Mouse (Mus musculus) kidney, postnatal 36 days (tissue): ENCODE measurements around the gene Etv5.

Source experiments
- DNase-seq, 2 experiments: peaks; one replicate each; pipeline ENCODE4 v3.0.0; 2021 to 2022; ENCODE audit warnings: mixed read lengths in 2 of 2

Gene Etv5

DNA sequence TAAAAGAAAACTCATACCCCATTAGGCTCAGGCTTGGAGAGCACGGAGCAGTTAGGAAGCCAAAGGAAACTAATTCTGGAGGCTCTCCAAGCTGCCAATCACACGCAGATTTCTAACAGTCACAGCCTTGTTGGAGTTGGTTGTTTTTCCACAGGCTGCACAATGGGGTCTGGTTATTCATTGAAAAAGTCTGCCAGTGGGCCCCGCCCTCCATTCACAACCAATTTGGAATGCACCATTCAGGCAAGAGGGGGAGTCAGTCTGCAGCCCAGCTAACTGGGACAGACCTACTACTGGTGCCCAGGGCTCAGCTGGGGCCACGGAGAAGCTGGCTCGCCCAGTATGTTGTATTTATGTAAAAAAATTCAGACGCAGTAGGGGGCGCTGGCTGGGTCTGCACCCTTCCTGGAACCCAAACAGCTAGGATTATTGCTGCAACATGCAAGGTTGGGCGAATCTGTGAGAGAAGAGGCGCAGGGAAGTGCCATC lies 10.6 kb downstream of the Etv5 start:
- DNase-seq: peak; percentile 91 to 95

DNA sequence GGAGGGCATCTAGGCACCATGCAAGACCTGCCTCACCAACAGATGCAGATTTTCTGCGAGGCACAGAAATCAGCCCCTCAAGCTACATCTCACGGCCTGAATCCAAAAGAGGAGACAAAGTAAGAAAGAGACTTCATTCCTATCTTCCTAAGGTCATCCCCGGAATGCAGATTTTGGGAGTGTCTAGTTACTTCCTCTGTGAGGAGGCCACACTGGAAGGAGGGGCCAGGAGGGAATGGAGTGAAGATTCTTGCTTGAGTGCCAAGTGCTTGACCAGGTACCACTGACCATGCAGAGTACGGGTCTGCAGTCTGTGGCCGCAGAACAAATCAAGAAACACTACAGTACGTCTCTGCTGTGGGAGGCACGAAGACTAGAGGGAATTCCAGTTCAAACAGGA lies 12.7 kb downstream of the Etv5 start:
- no peak for DNase-seq

DNA sequence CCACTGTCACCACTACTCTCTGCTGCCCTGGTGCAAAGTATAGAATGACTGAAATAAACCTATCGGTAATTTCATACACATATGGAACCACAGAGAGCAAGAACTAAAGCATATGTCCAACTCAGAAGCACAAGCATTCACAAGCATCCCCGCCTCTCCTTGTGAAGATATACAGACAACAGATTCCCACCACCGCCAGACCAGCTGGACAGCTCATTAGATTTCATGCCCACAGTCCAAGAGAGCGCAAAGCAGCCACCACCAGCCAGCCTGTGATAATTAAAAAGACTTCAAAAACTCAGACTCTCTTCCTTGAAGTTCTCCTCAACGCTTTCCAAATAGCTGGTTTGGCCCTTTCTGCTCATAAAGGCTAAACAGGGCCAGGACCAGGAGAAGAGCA lies 17.3 kb downstream of the Etv5 start:
- DNase-seq: no peak

DNA sequence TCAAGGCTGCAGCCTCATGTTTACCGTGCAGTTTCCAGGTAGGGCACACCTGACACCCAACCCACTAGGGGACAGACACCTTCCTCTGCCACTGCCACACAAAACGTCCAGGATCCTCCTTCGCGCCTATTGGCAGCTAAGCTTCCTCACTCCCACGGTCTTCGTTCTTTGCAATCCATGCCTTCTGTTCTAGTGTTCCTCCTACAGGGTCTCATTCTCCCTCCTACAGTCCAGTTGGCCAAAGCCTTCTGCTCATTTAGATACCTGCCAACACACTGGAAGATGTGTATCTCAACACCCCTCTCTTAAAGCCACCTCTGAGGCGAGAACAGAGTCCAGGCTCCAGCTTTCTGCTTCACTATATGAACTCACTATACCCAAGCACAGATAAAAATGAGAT lies 21.6 kb downstream of the Etv5 start:
- no peak for DNase-seq

DNA sequence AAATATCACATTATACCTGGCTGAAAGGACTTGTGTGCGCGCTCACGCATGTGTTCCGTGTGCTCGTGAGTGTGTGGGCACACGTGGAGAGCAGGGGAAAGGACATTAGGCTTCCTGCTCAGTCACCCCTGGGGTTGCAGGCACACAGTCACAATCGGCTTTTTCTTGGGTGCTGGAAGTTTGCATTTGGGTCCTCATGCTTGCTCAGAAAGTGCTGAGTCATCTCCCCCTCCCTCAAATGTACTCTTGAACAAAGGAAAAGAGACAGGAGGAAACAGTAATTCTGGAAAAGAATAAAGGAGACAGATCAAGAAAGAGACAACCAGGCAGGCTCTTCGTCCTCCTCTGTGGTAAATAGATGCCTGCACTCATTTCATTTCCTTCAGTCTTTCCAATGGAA lies 22.5 kb downstream of the Etv5 start:
- no peak for DNase-seq

DNA sequence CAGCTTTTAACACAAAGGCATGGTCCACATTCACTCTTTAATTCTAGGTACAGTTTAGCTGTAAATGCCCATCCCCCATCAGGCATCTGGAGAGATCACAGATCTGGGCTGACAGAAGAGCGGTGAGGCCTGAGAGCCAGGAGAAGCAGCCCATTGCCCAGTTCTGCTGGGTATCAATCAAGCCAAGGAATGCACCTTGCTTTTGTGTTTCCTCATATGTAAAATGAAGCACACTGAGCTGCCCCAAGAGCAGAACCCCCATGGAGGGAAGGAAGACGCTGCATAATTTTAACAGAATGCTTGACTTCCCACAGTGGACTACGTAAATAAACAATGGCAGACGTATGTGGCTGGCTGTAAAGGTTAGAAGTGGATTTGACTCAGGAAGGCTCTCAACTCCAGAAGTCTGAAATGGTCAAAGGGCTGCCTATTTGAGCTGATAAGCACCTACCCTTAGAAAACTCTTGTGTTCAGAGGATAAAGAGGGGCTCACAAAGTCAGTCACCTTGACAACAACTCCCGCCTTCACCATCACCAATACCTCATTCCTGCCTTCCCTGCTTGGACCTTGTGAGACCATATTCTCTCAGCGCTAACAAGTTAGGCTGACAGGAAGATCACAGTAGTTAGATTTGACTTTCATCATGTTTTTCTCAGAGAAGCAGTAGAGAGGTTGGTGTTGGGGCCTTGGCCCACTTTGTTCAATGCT lies 23.2 kb downstream of the Etv5 start:
- no peak for DNase-seq

DNA sequence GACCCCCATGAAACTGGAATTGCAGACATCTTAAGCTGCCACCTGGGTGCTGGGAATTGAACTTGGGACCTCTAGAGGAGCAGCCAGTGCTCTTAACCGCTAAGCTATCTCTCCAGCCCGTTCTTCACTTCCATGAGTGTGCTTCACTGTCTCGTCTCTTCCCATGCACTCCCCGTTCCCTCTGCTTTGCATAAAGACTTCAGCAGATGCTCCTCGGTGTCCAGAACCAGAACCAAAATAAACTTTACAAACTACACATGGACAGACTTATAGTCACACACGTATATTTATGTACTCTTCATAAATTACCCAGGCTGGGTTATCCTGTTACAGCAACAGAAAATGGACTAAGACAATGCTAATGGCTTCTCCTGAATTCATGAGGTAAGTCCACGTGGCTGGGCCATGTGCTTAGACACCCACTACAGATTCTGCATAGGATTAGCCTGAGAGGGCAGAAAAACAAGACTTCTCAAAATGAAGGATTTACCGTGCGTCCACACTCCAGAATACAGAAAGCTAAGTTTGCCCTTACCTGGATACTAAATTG lies 25.2 kb downstream of the Etv5 start:
- no peak for DNase-seq

DNA sequence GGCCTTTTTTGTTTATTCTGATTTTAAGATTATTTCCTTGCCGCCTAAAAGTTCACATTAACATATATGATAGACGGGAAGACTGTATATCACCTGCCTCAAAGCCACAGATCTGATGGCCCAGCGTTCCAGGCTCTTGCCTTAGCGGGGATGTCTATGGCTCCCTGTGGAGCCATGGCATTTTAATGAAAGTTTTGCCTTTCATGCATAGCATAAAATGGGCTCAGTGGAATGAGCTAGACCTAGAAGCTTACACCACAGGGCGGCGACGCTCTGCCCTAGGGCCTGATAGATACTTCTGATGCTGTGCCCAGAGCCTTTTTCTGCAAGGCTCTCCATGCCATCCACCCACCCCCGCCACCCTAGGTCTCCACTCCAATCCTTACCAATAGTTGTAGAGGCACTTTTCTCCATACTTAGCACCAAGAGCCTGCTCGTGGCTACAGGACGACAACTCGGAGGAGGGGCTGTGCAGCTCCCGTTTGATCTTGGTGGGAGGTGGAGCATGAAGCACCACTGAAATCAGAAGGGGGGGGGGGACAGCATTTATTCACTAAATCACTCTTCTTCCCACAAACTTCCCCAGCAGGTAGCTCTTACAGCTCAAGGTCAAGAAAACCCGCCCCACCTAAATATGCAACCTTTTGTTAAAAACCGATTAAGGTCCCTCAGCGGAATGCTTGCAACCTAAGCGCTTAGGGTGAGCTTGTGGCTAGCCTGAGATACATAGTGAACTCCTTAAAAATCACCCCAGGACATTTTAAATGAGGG lies 26.9 kb downstream of the Etv5 start:
- DNase-seq: no peak

DNA sequence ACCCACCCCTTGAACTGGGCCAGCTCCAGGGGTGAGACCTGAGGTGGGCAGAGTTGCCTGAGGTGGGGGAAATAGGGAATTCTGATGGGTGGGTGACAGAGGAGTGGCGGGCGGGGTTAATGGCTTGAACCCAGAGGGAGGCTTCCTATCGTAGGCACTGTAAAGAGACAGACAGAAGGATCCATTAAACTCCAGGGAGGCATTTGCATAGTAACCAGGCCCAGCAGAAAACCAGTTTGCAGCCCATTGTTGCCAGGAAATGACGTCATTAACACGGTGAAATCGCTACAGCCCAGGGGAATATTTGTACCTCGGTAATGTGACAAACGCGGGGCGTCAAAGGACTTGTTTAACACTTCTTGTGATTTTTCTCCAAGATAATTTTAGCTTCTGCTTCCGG lies 27.8 kb downstream of the Etv5 start:
- no peak for DNase-seq

DNA sequence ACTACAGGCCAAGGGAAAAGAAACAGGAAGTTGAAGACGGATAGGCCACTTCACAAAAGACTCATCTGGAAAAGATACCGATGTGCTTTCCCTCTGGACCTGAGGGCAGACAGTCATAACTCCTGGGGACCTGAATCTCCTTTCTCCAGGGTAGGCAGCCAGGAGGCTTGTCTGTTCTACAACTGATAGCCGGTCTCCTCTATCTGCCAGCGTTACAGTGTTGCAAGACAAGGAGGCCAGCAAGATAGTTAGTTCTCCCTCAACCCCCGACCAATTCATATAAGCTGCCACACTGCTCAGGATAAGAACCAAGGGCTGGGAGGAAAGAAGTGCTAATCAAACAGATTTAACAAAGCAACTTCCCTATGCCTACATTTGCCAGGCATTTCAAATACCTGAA lies 29.5 kb downstream of the Etv5 start:
- no peak for DNase-seq

DNA sequence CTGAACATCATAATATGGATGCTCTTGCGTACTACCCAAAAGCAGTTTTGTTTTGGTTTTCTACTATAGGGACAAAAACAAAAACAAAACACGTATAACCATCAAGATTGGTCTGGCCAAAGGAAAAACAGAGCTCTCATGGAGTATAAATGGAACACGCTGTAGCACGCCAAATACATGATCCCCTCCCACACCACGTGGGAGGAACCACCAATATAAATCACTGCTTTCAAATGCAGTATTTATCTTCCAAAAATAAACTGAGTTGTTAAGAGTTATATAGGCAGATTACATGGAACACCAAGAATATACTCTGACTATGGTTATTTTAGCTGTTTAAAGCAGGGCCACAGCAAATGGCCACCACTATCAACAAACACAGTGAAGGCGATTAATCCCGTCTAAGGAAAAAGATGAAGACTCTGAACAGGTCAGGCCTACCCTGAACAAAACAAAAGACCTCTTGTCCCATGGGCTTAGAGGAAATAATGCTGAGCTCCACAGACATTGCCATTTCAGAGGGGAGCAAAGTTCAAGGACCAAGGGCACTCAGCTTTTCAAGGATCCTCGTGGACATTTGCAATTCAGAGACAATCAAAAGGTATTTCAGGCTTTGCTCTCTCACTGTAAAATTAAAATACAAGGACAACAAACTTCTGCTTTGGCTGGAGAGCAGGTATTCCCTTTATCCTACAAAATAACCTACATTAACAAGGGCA lies 30.7 kb downstream of the Etv5 start:
- DNase-seq: peak; percentile 36 to 41

DNA sequence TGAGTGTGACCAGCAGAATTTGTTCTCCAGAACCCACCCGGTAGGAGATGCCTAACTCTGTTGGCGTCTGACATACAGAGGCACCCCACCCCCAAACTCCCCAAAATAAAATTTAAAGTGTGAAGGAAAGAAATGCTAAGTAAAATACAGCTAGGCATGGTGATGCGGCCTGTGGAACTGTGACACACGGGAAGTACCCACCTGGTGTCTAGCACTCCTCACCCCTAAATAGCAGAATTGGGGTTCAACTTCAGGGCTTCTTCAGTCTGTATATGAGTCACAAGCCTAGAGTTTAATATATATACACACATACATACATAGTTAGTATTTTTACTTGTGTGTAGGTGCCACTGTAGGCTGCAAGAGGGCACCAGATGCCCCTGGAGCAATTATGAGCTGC lies 32.8 kb downstream of the Etv5 start:
- DNase-seq: no peak

DNA sequence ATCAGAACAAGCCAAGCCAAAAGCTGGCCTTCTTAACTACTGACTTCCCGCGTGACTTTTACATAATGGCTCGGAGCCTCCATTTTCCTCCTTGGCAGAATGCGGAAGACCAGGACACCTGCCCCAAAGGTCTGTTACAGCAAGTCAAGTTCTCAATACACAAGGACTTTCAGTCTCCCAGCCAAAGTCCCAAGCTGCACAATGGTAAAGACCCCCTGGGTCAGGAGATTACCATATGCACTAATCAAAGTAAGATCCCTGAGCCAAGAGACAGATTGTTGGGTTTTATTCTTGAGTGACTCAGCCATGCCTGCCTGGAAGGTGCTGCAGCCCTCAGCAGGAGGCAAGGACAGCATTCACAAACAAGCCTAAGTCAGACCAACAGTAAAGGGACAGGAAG lies 33.5 kb downstream of the Etv5 start:
- no peak for DNase-seq

DNA sequence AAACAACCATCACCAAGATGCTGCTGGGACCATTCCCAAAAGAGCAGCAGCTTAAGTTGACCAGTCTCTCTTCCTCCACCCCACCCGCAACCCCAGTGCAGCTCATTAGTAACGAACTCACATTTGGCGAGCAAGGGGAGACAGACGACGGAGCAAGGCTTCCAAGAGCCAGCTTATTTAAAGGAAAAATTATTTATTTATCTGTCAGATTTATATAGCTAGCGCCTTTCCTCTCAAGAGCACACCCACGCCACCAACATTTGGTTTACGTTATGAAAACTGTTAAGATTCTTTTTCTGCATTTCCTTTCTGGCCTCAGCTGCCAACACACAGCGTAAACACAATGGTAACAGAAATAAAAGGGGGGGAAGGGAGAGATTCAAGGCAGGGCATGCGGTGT lies 34.0 kb downstream of the Etv5 start:
- DNase-seq: peak in 1 of 2 experiments; percentile 14

DNA sequence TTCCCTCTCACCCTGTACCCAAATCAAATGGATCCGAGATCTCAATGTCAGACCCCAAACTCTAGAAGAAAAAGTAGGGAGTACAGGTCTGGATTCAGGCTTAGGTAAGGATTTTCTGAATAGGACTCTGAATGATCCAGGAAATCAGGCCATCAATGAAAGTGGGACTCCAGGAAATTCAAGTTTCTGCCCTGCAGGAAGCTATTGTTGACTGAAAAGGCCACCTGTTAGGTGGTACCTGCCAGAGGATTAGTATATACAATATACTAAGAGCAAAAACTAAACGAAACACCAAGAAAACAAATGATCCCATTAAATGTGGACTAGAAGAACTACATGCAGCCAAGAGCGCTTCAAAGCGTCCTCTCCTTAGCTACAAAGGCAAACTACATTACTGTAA lies 35.8 kb downstream of the Etv5 start:
- DNase-seq: no peak

DNA sequence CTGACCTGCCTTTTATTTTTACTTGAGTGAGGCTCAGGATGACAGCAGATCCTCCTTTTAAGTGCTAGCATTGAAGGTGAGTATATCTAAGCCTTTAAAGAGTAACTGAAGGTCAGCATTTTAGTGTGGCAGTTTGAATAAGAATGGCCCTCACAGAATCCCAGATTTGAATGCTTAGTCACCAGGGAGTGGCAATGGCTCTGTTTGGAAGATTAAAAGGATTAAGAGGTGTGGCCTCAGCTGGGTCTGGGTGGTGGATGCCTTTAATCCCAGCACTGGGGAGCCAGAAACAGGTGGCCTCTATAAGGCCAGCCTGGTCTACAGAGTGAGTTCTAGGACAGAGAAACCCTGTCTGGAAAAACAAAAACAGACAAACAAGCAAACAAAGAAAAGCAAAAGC lies 36.9 kb downstream of the Etv5 start:
- DNase-seq: no peak

DNA sequence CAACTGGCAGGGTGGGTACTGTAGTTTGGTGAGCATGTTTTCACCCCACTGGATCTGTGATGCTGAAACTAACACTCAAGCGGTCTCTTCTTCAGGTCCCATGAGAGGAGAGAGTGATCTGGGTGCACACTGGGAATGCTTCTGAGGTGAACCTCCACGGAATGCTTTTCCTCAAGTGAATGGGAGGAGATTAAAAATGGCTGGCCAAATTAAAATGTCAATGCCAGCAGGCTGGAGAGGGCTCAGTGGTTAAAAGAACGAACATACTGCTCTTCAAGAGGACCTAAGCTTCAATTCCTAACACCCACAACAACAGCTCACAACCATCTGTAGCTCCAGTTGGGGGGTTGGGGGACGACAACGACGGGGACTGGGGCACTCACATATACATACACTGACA lies 39.3 kb downstream of the Etv5 start:
- no peak for DNase-seq

DNA sequence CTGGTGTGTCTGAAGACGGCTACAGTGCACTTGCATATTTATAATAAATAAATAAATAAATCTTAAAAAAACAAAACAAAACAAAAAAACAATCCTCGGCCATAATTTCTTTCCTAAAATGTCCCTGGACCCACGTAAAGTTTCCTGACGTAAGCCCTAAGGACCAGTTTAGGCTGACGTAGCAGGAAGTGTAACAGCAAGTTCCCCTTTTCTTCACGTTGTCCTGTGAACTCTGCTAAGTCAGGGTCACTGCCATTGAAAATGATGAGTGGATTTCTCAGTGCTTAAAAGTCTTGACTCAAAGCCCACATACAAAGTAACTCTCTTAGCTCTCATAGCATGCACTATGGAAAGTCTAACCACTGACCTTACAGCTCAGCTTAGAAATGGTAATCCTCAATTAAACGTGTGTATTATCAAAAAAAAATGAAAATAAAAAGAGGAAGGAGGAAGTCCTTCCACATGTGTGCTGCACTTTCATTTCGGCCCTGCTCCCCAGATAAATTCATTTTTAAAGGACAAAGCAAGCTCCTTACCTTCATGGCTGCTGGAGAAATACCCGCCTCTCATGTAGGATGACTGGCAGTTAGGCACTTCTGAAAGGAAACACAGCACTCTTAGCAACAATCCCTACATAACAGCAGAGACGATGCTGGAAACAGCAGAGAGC lies 40.6 kb downstream of the Etv5 start:
- DNase-seq: no peak

DNA sequence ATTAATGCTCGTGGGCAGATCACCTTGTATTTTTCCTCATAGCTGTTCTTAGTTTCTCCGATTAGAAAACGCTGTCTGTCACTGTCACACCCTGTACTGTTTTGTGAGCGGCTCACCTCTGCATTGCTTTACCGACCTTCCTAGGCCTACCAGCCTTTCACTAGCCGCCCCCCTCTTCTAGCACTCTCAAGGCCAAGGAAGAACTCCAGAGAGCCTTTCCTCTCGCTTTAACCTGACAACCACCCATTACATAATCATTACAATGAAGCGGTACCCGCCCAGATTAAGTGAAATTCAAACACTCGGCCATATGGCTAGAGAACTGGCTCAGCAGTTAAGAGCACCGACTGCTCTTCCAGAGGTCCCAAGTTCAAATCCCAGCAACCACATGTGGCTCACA lies 41.2 kb downstream of the Etv5 start:
- DNase-seq: no peak

DNA sequence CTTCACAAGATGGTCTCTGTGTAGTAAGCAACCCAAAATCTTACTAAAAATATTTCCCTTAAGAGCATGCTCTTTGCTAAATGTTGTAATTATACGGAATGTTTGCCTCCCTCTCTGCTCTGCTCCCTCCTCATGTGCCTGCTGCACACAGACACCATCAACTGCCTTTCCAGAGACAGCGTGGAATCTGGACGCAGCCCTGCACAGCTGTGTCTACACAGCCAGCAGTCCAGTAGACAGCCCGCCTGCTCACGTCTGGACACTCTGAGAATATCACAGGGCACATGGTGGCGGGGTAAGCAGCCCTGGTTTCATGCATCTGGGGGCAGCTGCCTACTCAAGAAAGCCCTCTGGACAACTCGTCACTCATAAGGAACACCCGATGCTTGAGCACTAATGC lies 43.1 kb downstream of the Etv5 start:
- DNase-seq: no peak

DNA sequence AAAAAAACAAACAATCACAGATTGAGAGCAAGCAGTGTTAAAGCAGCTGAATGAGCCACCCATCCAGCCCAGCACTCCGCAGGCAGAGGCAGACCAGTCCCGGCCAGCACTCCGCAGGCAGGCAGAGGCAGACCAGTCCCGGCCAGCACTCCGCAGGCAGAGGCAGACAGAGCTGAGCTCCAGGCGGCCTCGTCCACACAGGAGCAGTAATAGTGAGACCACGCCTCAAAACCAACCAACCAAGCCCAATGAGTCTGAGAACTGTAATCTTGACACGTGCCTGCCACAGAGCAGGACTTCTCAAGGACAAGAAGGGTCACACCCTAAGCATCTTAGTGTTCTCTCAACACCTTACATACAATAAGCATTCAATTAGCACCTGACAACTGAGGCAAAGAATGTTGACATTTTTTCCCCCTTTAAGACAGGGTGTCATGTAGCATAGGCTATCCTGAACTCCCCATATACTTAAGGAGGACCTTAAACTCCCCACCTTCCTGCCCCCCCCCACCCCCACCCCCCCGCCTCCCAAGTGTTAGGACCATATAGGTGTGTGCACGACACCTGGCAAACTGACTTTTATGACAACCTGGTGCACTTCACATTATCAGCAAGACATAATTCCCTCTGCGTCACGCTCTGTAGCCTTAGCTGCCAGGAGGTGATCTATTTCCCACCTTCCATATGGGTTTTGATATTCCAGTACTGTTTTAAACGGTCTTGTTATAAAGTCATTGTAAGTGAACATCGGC lies 44.2 kb downstream of the Etv5 start:
- peak; percentile 24 to 32 for DNase-seq

DNA sequence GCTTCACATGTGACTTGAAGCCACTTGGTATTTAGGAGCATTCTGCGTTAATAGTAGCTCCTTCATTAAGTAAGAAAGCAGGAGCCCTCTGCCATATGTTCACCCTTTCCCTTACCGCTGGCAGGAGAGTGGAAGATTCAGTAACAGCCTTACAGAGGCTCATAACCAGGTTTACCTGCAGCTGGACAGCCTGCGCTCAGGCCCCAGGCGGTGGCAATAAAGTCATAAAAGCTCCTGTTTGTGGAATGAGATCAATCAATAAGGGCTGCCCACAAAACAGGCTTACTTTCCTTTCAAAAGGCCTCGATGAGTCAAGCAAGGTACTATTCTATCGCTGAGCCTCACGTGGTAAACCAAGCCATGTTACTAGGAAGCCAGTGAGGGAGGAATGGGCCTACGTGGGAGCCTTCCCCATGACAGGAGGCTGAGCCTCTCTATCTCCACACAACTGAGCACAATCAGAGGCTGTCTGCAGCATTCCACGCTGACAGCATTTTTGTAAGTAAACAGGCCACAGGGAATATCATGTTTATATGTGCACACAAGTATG lies 49.1 kb downstream of the Etv5 start:
- no peak for DNase-seq
